Mouse (Mus musculus): ENCODE data around the gene Per3.
"Not testable (repeated sequence)": the region's sequence is repeated elsewhere in the genome, so short reads cannot be mapped to it uniquely, and the experiment has no call there.

Per3 gene

DNA sequence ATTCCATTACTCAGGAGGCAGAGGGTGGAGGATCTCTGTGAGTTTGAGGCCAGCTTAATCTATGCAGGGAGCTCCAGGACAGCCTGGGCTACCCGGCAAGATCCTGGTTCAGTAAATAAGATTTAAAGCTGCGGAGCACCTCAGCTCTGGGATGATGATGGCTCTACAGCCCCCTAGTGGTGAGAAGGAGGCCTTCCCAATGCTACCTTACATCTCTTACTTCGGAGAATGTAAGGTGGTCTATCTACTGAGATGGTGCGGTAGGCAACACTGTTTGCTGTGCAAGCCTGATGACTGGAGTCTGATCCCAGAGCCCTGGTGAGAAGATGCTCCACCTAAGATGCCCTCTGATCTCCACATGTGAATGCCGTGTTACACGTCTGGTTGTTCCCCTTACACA lies 17.5 kb downstream of the Per3 start:
- DNase-seq (ENCODE audit: low read depth, low spot score): no peak

DNA sequence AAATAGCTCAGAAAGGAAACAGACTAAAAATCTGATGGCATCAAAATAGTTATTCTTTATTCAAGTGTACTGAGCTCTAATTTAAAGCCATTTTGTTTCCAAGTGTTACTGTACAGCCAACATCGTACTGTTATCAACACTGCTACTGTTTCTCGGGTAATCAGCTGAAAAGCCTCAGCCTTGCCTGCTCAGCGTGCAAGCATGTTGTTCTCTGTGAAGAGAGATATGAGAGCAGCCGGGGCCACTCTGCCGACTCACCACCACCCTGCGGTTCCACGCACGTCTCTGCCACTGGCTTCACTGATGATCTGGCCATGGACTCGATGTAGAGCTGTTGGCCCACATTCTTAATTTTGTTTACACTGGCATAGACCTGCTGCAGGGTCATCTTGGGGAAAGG lies 20.3 kb downstream of the Per3 start:
- DNase-seq (ENCODE audit: low read depth, low spot score): no peak

DNA sequence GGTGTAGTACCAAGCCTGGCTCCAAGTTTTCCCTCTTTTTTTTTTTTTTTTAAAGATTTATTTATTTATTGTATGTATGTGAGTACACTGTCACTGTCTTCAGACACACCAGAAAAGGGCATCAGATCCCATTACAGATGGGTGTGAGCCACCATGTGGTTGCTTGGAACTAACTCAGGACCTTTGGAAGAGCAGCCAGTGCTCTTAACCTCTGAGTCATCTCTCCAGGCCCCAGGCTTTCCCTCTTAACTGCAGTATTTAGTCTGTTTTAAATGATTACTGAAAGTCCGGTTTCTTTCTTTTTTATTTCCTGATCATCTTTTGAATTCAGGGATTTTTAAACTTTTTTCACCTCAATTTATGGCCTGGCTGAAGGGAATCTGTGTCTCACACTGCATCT lies 27.1 kb downstream of the Per3 start:
- not testable (repeated sequence) for DNase-seq (ENCODE audit: low read depth, low spot score)

DNA sequence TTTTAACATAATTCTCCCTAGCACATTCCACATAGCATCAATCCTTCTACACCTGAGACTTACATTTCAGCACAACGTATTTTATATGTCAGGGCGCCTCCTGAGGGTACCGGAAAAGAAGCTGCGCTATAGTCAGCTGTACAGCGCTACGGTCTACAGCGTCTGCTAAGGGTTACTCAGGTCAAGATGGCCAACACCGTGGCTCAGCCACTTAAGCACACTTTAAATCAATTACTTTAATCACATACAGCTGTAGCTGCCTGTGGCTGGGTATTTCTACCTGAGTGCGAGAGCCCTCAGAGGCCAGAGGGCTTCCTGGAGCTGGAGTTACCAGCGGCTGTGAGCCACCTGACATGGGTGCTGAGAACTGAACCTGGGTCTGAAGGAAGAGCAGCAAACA lies 28.5 kb downstream of the Per3 start:
- no peak for DNase-seq (ENCODE audit: low read depth, low spot score)

DNA sequence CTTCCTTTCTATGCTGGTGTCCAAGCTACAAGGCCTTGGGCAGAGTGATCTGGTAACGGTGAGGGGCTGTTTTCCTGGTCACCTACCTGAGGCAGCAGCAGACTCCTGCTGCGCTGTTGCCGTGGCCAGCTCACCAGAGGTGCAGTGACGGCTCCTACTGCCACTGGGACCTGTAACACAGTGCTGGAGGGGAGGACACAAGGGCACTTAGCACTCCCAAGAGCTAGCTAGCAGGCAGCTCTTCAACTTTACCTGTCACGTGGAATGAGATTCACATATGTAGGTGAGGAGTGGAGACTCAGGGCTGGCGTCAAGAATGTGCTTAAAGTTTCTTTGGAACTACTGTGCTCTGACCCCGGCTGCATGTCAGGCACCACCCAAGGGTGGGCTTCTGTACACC lies 34.1 kb downstream of the Per3 start:
- DNase-seq (ENCODE audit: low read depth, low spot score): no peak

DNA sequence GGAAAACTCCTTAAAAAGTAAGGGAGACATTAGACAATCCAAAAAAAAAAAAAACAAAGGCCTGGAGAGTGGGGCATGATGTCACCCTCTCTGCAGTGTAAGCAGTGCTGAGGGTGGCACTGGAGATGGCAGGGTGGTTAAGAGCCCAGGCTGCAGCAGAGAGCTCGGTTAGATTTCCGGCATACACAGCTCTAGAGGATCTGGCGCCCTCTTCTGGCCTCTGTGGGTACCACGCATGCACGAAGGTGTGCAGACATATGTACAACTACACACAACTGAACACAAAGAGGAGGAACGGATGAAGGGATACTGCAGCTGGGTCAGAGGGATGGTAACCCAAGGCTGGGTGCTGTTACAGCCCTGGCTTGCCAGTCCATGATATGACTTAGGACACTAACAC lies 37.5 kb downstream of the Per3 start:
- DNase-seq (ENCODE audit: low read depth, low spot score): peak; percentile 9

DNA sequence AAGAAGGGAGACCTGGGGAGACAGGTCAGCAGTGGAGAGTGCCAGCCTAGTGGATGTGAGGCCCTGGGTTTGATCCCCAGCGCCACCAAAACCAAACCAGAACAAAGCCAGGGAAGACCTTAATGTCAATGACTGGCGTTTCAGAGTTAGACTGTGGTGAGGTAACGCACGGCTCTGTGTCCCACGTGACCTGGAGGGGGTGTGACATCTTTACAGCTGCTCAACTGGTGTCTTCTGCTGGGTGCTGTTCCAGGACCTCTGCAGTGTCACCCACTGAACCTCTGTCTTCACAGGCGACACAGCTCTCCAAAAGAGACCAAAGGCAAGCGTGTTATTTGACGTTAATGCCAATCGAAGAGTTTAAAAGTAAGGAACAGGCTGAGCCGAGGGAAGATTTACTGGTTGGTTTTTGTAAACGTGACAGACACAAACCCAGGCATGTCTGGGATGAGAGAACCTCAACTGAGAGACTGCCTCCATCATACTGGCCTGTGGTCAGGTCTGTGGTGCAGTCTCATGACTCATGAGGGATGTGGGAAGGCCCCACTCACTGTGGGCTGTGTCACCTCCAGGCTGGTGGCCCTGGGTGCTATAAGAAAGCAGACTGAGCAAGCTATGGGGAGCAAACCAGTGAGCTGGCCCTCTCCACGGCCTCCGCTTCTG lies 38.7 kb downstream of the Per3 start:
- no peak for DNase-seq (ENCODE audit: low read depth, low spot score)

DNA sequence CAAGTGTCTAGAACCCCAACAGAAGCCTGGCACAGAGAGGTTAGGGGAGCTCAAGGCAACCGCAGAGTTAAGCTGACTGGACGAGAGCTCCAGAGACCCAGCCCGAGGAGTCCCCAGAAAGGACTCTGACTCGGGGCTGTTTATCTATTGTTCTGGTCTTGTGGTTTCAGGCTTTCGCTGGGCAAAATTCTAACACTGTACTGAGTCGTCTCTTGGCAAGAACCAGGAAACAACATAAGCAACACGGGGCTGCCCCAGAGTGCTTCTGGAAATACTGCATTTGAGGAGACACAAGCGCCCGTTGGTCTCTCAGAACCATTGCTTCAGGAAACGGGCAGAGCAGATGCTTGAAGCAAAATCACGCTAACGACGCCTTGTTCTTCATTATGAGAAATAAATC lies 43.1 kb downstream of the Per3 start:
- DNase-seq (ENCODE audit: low read depth, low spot score): no peak

DNA sequence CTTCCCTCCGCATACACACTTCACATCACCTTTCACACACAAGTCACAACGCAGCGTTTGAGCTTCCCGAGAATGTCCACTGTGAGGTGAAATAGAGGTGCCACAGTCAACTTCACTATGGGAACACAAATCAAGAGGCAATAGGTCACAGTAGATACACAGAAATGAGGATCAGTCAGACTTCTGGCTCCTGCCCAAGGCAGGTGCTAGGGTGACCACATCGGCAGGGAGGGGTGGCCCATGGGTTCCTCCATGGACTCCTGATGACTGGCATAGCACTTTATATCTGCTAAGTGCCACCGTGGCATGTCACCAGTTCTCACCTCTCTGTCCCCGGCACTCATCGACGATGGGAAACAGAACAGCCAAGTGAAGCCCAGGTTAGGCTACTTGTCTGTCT lies 45.8 kb downstream of the Per3 start:
- no peak for DNase-seq (ENCODE audit: low read depth, low spot score)

DNA sequence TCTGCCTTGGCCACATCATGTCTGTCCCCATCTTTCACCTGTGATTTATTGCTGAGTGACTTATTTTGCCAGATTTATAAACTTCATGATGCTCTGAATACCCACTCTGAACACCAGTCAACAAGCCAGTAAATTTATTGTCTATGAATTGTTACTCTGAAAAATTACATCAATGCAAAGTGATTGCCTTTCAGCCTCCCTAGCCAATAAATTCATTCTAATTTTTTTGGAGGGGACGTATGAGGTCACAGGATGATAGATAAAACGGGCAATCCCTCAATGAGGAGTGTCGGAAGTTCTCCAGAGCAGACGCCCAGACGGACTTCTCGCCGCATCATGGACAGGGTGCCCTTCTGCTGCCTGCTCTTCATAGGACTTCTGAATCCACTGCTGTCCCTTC lies 47.7 kb downstream of the Per3 start, which contains the start of gene Uts2:
Gene Uts2 (plus strand): TSS at position 301 of the 400 bp plus-strand sequence.
- DNase-seq (ENCODE audit: low read depth, low spot score): no peak

DNA sequence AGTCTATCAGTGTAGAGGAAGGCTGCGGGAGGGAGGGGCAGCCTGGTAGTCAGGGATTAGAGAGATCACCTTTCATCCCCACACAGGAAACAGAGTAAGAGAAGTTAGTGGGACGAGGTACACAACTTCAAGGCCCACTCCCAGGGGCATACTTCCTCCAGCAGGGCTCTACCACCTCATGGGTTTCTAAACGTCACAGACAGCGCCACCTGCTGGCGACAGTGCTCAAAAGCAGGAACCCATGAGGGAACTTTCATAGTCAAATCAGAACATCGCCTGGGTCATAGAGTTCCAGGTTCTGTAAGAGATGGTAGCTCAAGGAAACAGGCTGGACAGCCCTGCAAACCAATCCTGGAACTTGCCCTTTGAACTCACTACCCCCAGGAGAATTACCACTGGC lies 54.3 kb downstream of the Per3 start:
- DNase-seq (ENCODE audit: low read depth, low spot score): no peak

DNA sequence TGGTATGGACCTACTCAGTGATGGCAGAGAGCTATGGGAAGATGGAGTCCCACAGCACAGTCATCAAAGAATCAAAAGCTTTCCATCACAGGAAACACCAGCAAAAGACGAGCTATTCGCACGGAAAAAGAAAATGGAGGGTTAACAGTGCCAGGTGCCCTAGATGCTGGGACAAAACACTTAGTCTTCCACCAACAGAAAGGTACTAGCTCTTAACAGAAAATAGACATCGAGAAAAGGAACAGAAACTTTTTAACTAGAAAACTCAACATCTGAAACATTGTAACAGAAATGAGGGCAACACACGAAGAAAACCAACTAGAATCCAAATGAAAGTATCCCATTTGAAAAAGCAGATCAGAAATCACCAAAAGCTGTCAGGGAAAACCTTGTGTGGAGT lies 64.3 kb downstream of the Per3 start:
- no peak for DNase-seq (ENCODE audit: low read depth, low spot score)

DNA sequence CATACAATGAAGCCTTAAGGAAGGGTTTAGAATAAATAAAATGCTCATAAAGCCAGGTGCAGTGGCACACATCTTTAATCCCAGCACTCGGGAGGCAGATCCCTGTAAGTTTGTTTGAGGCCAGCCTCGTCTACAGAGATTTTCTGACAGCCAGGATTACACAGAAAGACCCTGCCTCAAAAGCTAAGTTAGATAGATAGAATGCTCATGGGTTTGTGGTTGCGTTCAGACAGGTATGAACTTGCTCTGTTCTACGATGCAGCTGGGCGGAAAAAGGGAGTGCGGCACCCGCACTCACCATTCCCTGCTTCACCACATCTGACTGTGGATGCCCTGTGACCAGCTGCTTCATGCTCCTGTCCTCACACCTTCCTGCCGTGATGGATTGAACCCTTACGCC lies 65.0 kb downstream of the Per3 start:
- DNase-seq (ENCODE audit: low read depth, low spot score): no peak

DNA sequence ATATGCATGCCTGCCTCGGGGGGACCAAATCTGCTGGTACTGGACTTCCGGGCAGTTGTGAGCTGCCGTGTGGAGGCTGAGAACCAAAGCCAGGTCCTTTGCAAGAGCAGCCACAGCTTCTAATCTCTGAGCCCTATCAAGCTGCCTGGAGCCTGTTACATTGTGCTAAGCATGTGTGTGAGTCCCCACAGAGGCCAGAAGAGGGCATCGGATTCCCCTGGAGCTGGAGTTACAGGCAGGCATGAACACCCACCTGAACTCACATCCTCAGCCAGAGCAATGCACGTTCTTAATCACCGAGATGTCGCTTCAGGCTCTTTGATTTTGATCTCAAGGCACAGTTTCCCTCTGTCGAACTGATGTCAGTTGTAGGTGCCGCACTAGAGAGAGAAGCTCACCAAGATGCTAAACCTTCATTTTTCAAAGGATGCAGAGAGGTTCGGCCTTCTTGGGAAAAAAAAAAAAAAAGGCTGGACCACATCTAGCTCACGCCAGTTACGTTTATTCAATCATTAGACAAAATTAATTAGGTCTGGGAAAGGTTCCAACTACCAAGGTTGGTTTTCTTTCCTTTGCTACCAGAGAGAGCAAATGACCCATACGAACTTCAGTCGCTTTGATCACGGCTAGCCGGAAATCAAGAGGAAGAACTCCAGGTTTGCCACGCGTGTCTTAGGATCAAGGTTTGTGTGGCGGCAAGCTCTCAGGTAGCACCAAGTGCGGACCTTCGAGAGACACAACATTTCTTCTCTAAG lies 66.1 kb downstream of the Per3 start:
- DNase-seq (ENCODE audit: low read depth, low spot score): no peak

DNA sequence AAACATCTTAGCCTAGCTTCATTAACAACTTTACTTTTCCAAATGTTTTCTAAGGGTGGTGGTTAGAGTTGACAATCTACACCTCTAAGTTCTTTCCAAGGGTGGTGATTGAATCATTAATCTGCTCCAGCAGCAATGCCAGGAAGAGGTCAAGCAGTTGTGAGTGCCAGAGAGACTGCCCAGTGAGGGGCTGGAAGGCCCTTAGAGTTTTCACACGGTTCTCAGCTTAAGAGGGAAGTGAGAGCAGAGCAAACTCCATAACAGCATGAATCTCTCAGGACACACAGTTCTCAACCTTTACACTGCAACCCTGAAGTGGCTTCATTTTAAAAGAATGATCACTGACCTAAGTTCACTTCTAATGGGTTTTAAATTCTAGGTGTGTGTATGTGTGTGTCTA lies 69.3 kb downstream of the Per3 start:
- DNase-seq (ENCODE audit: low read depth, low spot score): no peak

DNA sequence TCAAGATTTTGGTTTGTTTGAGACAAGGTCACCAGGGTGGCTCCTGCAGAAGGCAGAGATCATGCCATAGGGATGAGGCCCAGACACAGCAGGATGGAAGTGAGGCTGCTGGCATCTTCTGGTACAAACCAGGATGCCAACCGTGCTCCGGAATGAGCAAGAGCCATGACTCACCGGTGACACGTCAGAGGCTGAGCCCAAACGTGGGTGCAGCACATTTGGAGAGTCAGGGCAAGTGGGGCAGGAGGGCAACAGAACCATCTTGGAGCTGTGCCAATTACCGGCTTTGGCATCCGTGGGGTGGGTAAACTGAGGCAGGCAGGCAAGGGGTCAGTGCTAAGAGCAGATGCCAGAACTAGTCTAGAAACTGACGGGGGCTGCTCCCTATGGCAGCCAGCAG lies 71.2 kb downstream of the Per3 start:
- no peak for DNase-seq (ENCODE audit: low read depth, low spot score)

DNA sequence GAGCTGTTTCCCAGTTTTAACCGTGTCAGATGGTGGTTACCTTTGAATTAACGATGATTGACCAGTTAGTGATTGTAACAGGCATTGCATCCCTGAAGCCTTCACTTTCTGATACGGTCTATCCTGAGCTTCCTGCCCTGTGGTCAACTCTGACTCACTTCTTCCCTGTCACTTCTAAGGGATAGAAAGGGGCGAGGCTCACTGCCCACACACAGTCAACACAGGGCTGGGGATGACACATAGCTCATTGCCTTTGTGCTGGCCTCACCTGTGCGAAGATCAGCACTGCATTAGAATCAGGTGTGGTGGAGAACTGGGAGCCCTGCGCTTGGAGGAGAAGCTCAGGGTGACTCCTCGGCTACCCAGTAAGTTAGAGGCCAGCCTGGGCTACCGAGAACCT lies 75.5 kb downstream of the Per3 start:
- DNase-seq (ENCODE audit: low read depth, low spot score): no peak

DNA sequence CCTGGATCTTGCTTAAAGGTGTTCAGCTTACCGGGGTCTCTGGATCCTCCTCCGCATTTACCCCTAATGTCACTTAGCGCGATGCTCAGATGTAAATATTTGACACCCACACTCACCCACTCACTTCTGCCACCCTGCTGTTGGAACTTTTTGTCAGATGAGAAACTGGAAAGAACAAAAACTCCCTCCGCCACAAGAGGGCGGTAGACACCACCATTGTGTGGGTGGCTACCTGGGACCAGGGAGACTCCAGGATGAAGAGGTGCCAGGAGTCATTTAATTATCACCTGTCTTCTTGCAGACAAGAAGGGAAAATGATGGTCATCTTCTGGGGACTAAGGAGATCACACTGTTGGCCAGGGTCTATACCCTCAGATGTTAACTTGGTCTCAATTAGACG lies 77.9 kb downstream of the Per3 start:
- DNase-seq (ENCODE audit: low read depth, low spot score): no peak

DNA sequence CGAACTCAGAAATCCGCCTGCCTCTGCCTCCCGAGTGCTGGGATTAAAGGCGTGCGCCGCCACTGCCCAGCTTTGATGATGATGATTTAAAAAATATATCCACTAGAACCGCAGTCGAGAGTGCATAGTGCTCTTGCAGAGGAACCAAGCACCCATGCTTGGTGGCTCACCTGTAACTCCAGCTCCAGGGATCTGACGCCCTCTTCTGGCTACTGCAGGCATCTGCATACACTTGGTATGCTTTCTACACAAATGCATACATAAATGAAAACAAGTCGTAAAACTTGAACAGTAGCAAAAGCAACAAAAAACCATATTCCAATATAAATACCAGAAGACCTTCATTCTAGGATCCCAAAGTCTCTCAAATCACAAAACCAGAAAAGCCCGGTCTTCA lies 78.9 kb downstream of the Per3 start:
- no peak for DNase-seq (ENCODE audit: low read depth, low spot score)

DNA sequence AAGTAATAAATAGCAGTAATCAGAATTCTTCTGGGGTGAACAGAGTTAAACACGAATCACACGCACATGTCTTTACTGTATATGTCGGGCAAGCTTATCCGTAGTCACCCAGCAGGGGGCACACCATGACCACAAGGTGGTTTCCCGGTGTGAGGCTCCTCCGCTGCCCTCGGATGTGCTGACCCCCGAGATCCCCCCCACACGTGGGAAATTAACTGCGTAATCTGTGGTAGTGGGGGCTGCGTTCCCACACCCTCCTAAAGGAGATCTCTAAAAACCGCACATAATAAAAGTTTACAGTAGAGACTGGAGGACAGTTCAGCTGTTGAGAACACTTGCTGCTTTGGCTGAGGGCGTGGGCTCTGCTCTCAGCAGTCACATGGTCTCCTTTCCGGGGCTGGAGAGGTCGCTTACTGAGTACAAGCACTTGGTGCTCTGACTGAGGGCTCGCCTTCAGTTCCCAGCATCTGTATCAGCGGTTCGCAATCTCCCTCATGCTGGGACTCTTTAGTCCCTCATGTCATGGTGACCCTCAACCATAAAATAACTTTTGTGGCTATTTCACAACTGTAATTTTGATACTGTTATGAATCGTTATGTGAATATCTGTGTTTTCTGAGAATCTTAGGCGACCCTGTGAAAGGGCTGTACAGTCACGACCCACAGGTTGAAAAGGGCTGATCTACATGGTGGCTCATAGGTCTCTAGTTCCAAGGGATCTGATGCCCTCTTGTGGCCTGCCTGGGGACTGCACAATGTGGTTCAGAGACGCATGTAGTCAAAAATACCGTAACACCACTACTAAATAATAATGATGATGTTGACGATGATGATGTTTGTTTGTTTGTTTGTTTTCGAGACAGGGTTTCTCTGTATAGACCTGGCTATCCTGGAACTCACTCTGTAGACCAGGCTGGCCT lies 79.6 kb downstream of the Per3 start:
- DNase-seq (ENCODE audit: low read depth, low spot score): peak; percentile 68

DNA sequence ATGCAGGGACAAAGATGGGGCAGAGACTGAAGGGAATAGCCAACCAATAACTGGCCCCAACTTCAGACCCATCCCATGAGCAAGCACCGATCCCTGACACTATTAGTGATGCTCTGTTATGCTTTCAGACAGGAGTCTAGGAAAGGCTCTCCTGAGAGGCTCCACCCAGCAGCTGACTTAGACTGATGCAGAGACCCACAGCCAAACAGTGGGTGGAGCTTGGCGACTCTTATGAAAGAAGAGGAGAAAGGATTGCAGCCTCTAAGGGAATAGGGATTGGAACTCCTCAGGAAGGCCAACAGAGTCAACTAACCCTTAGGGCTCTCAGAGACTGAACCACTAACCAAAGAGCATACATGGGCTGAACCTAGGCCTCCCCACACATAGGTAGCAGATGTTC lies 80.8 kb downstream of the Per3 start:
- DNase-seq (ENCODE audit: low read depth, low spot score): no peak

DNA sequence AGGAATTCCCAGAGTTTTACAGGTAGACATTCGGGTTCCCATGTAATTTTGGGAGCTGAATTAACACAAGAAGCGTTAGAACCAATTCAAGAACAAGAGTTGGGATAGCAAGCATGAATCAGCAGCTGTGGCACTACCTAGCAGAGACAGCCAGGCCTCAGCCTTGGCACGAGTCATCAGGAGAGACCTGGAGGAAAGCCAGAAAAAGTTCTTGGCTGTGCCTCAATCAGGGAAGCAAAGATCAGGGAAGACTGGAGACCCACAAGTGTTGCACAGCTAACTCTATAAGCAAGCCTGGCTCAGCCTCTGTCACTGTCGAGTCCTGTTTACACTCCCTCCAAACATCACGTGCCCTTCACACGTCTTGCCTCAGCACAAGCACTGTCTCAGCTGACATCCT lies 82.2 kb downstream of the Per3 start:
- no peak for DNase-seq (ENCODE audit: low read depth, low spot score)

DNA sequence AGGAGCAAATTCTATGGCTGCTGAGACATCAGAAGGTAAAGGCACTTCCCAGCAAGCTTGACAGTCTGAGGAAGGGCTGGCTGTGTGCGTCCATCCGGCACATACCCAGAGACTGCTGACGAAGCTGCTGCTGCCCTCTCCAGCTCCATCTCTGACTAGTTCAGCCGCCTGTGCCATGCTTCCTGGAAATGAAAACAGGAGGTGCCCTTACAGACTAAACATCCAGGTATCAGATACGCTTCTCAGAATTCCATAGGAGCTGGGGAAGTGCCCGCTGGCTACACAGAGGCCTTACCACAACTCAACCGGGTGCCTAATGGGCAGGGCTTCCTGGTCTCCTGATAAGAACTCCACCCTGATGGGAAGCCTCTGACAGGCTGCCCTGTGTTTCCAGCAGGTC lies 85.9 kb downstream of the Per3 start:
- no peak for DNase-seq (ENCODE audit: low read depth, low spot score)

Data from embryo, embryonic 11.5 days (tissue).